ENCODE assay signal across 13 mouse cellular contexts in genomic region chr17:51971444-51971843, GRCm38 (mm10).
DNase-seq lines count a peak whose midpoint lies in the region; ATAC-seq and TF ChIP-seq lines count a peak whose summit lies in the region.
"Had no signal": no experiment of that assay in that cellular context is flagged by ENCODE, and none has a peak within 500 bp of the region (broad histone marks: within the 10 kb centered on the region; RNA-seq: fewer than 3 reads in every experiment).

No protein-coding gene starts in this region.

- no peak overlapping the region for H3K4me3 ChIP-seq in forebrain, postnatal 0 days (ENCODE audit: low read depth, low read length)
- no peak overlapping the region for H3K4me3 ChIP-seq in forebrain, embryonic 13.5 days
- H3K4me3 ChIP-seq in lung, postnatal 0 days (ENCODE audit: low read depth, low read length) = no peak overlapping the region
- H3K4me3 ChIP-seq: erythroblast, embryonic 14.5 days; hindbrain, embryonic 12.5 days; megakaryocyte, embryonic 14.5 days had no signal

- no peaks in the 10 kb centered on the region for H3K27me3 ChIP-seq in forebrain, postnatal 0 days (ENCODE audit: insufficient read depth, low read length)
- no peaks in the 10 kb centered on the region for H3K27me3 ChIP-seq in forebrain, embryonic 13.5 days
- H3K27me3 ChIP-seq in lung, postnatal 0 days (replicated peaks; ENCODE audit: insufficient read depth, low read length) = no peaks in the 10 kb centered on the region
- H3K27me3 ChIP-seq: hindbrain, embryonic 12.5 days; megakaryocyte, embryonic 14.5 days had no signal

- no peaks in the 10 kb centered on the region for H3K36me3 ChIP-seq in forebrain, postnatal 0 days (ENCODE audit: insufficient read depth)
- no peaks in the 10 kb centered on the region for H3K36me3 ChIP-seq in forebrain, embryonic 13.5 days (ENCODE audit: poor library complexity, severe bottlenecking)
- no peaks in the 10 kb centered on the region for H3K36me3 ChIP-seq in lung, postnatal 0 days (ENCODE audit: insufficient read depth, low read length)
- H3K36me3 ChIP-seq: hindbrain, embryonic 12.5 days had no signal

- H3K9ac ChIP-seq in forebrain, postnatal 0 days = no peak overlapping the region
- H3K9ac ChIP-seq in forebrain, embryonic 13.5 days = no peak overlapping the region
- no peak overlapping the region for H3K9ac ChIP-seq in lung, postnatal 0 days (replicated peaks; ENCODE audit: low read depth)
- H3K9ac ChIP-seq: hindbrain, embryonic 12.5 days had no signal

- peak; percentile 50 for TF ChIP-seq CTCF in forebrain, postnatal 0 days (IDR thresholded peaks at IDR 0.05; ENCODE audit: low read depth)
- TF ChIP-seq CTCF in lung, postnatal 0 days (IDR thresholded peaks at IDR 0.05) = peak; percentile 59

- 46% methylated on average over 3 of the region's 3 CpGs for WGBS in forebrain, postnatal 0 days
- WGBS in forebrain, embryonic 13.5 days = 46% methylated on average over 3 of the region's 3 CpGs
- 35% methylated on average over 3 of the region's 3 CpGs for whole genome bisulfite sequencing in lung, postnatal 0 days

- DNase-seq in forebrain, postnatal 0 days = no peak
- DNase-seq in lung, postnatal 0 days (ENCODE audit: low spot score) = no peak
- no peak for DNase-seq in lung, postnatal 10 days
- peak; percentile 31 for DNase-seq in T-cell, adult 2 months (ENCODE audit: low spot score)
- DNase-seq in retina, embryonic 14.5 days (ENCODE audit: low spot score) = peak; percentile 29
- DNase-seq in right cerebral cortex, postnatal 25 days = no peak
- DNase-seq in ovary, postnatal 36 days (ENCODE audit: low spot score) = no peak
- DNase-seq: cerebellum, adult 18-20 months; gastrocnemius, postnatal 36 days had no signal

- no peaks in the 10 kb centered on the region for H3K4me1 ChIP-seq in forebrain, postnatal 0 days (ENCODE audit: insufficient read depth)
- no peaks in the 10 kb centered on the region for H3K4me1 ChIP-seq in forebrain, embryonic 13.5 days
- H3K4me1 ChIP-seq in lung, postnatal 0 days (ENCODE audit: insufficient read depth, low read depth, low read length) = no peaks in the 10 kb centered on the region
- H3K4me1 ChIP-seq: hindbrain, embryonic 12.5 days; megakaryocyte, embryonic 14.5 days had no signal

- H3K9me3 ChIP-seq in forebrain, postnatal 0 days (ENCODE audit: low read length) = no peaks in the 10 kb centered on the region
- no peaks in the 10 kb centered on the region for H3K9me3 ChIP-seq in forebrain, embryonic 13.5 days (replicated peaks)
- H3K9me3 ChIP-seq in lung, postnatal 0 days (ENCODE audit: low read length) = no peaks in the 10 kb centered on the region
- H3K9me3 ChIP-seq: hindbrain, embryonic 12.5 days had no signal

- no peak overlapping the region for H3K4me2 ChIP-seq in forebrain, postnatal 0 days (ENCODE audit: low read depth)
- H3K4me2 ChIP-seq in forebrain, embryonic 13.5 days = no peak overlapping the region
- no peak overlapping the region for H3K4me2 ChIP-seq in lung, postnatal 0 days (replicated peaks; ENCODE audit: low read depth, low read length)
- H3K4me2 ChIP-seq: hindbrain, embryonic 12.5 days had no signal

- no peak for ATAC-seq in forebrain, postnatal 0 days
- no peak for ATAC-seq in forebrain, embryonic 13.5 days
- no peak for ATAC-seq in lung, postnatal 0 days

- no peak overlapping the region for H3K27ac ChIP-seq in forebrain, postnatal 0 days (ENCODE audit: low read depth, low read length)
- H3K27ac ChIP-seq in forebrain, embryonic 13.5 days = no peak overlapping the region
- no peak overlapping the region for H3K27ac ChIP-seq in lung, postnatal 0 days (ENCODE audit: low read length)
- H3K27ac ChIP-seq: hindbrain, embryonic 12.5 days had no signal

- TF ChIP-seq EP300 in lung, postnatal 0 days (IDR thresholded peaks at IDR 0.05) = no peak

Comparison
In these comparisons a context has a peak if more than half of its experiments do, and no peak if none do; other contexts are left out.
1. DNase-seq: peak in T-cell, adult 2 months (single experiment) and retina, embryonic 14.5 days (single experiment); none in forebrain, postnatal 0 days (single experiment), lung, postnatal 0 days (single experiment), lung, postnatal 10 days (single experiment), right cerebral cortex, postnatal 25 days (single experiment) and ovary, postnatal 36 days (single experiment).